20 mouse cellular contexts compared by ENCODE assay signal in the genomic region with DNA sequence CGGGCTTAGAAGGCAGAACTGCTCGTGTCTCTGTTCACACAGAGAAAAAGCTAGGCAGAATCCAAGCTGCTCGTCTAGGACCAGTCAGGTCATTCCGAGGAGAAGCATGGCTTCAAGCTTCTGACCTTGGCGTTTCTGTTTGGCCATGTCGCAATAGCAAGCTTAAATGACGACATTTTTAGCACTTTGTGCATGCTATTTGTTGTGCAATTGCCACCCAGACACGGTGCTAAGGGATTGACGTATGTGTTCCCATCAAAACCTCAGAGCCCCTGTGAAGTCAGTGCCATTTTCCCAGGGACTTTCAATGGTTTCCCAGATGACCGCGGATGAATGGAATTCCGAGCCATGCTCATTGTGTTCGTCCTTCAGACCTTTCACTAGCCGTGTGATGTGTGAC. TPM values are rescaled to one million over a fixed set of nuclear protein-coding genes. Genes with fewer than 3 reads are reported as not detected.
DNase-seq lines count a peak whose midpoint lies in the region; ATAC-seq and TF ChIP-seq lines count a peak whose summit lies in the region.
"Had no signal": no experiment of that assay in that cellular context is flagged by ENCODE, and none has a peak within 500 bp of the region (broad histone marks: within the 10 kb centered on the region; RNA-seq: fewer than 3 reads in every experiment).

No protein-coding gene starts in this region.

- peaks cover 0 to 5% of the 10 kb centered on the region in 2 experiments; a peak in 2 of 4 replicates for H3K4me1 ChIP-seq in liver, embryonic 14.5 days (replicated peaks; ENCODE audit: control insufficient read depth in 2 of 2, insufficient read depth in 2 of 2, low read length in 1 of 2)
- H3K4me1 ChIP-seq in midbrain, embryonic 15.5 days, result no peaks in the 10 kb centered on the region
- no peaks in the 10 kb centered on the region for H3K4me1 ChIP-seq in forebrain, embryonic 11.5 days (replicated peaks; ENCODE audit: control insufficient read depth, insufficient read depth, low read length)
- H3K4me1 ChIP-seq: midbrain, embryonic 13.5 days had no signal

- ATAC-seq in liver, embryonic 14.5 days (ENCODE audit: insufficient read depth), result peak; percentile 43; the same call in 1 of the 2 replicates
- ATAC-seq in midbrain, embryonic 15.5 days (replicated peaks), result no peak
- ATAC-seq in forebrain, embryonic 11.5 days (replicated peaks; ENCODE audit: low FRiP score), result no peak
- ATAC-seq: intestine, embryonic 16.5 days; midbrain, embryonic 13.5 days had no signal

- H3K9me3 ChIP-seq in liver, embryonic 14.5 days (ENCODE audit: control insufficient read depth, low read length), result no peaks in the 10 kb centered on the region
- H3K9me3 ChIP-seq in midbrain, embryonic 15.5 days, result no peaks in the 10 kb centered on the region
- no peaks in the 10 kb centered on the region for H3K9me3 ChIP-seq in forebrain, embryonic 11.5 days (ENCODE audit: control insufficient read depth, low read length)
- H3K9me3 ChIP-seq: embryonic facial prominence, embryonic 13.5 days; limb, embryonic 12.5 days; midbrain, embryonic 13.5 days had no signal

- H3K27ac ChIP-seq in liver, embryonic 14.5 days, result no peak overlapping the region
- H3K27ac ChIP-seq in midbrain, embryonic 15.5 days, result no peak overlapping the region
- H3K27ac ChIP-seq in forebrain, embryonic 11.5 days (ENCODE audit: low read depth, low read length), result no peak overlapping the region
- H3K27ac ChIP-seq: embryonic facial prominence, embryonic 13.5 days; hindbrain, embryonic 14.5 days; kidney, postnatal 0 days; left cerebral cortex, adult 2 months; limb, embryonic 12.5 days; macrophage; midbrain, embryonic 13.5 days had no signal

- no peaks in the 10 kb centered on the region for H3K36me3 ChIP-seq in liver, embryonic 14.5 days (replicated peaks; ENCODE audit: control insufficient read depth, insufficient read depth, low read depth)
- no peaks in the 10 kb centered on the region for H3K36me3 ChIP-seq in midbrain, embryonic 15.5 days (replicated peaks)
- no peaks in the 10 kb centered on the region for H3K36me3 ChIP-seq in forebrain, embryonic 11.5 days (ENCODE audit: control insufficient read depth, insufficient read depth, low read length)
- H3K36me3 ChIP-seq: embryonic facial prominence, embryonic 13.5 days; limb, embryonic 12.5 days; midbrain, embryonic 13.5 days had no signal

- H3K27me3 ChIP-seq in liver, embryonic 14.5 days (ENCODE audit: control insufficient read depth, insufficient read depth, low read length), result no peaks in the 10 kb centered on the region
- no peaks in the 10 kb centered on the region for H3K27me3 ChIP-seq in midbrain, embryonic 15.5 days (replicated peaks)
- H3K27me3 ChIP-seq in forebrain, embryonic 11.5 days (ENCODE audit: control insufficient read depth, insufficient read depth, low read length), result no peaks in the 10 kb centered on the region
- H3K27me3 ChIP-seq: limb, embryonic 12.5 days; midbrain, embryonic 13.5 days had no signal

- TF ChIP-seq CTCF in liver, embryonic 14.5 days (IDR thresholded peaks at IDR 0.05; ENCODE audit: low read depth), result no peak

- TF ChIP-seq EP300 in liver, embryonic 14.5 days (IDR thresholded peaks at IDR 0.05; ENCODE audit: low read depth), result no peak

- no peak overlapping the region for H3K4me2 ChIP-seq in liver, embryonic 14.5 days (ENCODE audit: low read depth)
- no peak overlapping the region for H3K4me2 ChIP-seq in midbrain, embryonic 15.5 days
- no peak overlapping the region for H3K4me2 ChIP-seq in forebrain, embryonic 11.5 days (ENCODE audit: low read depth, low read length, severe bottlenecking)
- H3K4me2 ChIP-seq: embryonic facial prominence, embryonic 13.5 days; hindbrain, embryonic 14.5 days; limb, embryonic 12.5 days; midbrain, embryonic 13.5 days had no signal

- 55% methylated on average over 14 of the region's 14 CpGs for WGBS in liver, embryonic 14.5 days (ENCODE audit: insufficient replicate concordance)
- 79% methylated on average over 14 of the region's 14 CpGs for WGBS in midbrain, embryonic 15.5 days
- WGBS in forebrain, embryonic 11.5 days, result 86% methylated on average over 14 of the region's 14 CpGs

- no peak overlapping the region for H3K9ac ChIP-seq in liver, embryonic 14.5 days (replicated peaks)
- H3K9ac ChIP-seq in midbrain, embryonic 15.5 days, result no peak overlapping the region
- no peak overlapping the region for H3K9ac ChIP-seq in forebrain, embryonic 11.5 days (ENCODE audit: low read length)
- H3K9ac ChIP-seq: embryonic facial prominence, embryonic 13.5 days; hindbrain, embryonic 14.5 days; limb, embryonic 12.5 days; midbrain, embryonic 13.5 days had no signal

- H3K4me3 ChIP-seq in liver, embryonic 14.5 days (ENCODE audit: insufficient read depth in 1 of 2, low read depth in 2 of 2, low read length in 2 of 2), result no peak overlapping the region
- H3K4me3 ChIP-seq in midbrain, embryonic 15.5 days, result no peak overlapping the region
- H3K4me3 ChIP-seq in forebrain, embryonic 11.5 days (ENCODE audit: low read depth, low read length), result no peak overlapping the region
- H3K4me3 ChIP-seq: embryonic facial prominence, embryonic 13.5 days; left cerebral cortex, adult 2 months; limb, embryonic 12.5 days; midbrain, embryonic 13.5 days had no signal

- DNase-seq in adrenal gland, postnatal 14 days, result peak; percentile 60
- no peak for DNase-seq in adrenal gland, adult 8-10 months
- DNase-seq in NIH3T3 (ENCODE audit: low read depth), result peak; percentile 13
- DNase-seq in liver, embryonic 14.5 days (ENCODE audit: low read depth in 3 of 3, low spot score in 3 of 3), result no peak
- peak; percentile 22 to 24 for DNase-seq in monocyte, adult 2 months (ENCODE audit: low read depth in 1 of 2, low spot score in 2 of 2)
- no peak for DNase-seq in kidney, adult 11 months
- DNase-seq in forebrain, embryonic 11.5 days (ENCODE audit: low spot score), result no peak
- DNase-seq: cerebellum, adult 8-10 months; heart, postnatal 14 days; spleen, adult 18-20 months; thymus, adult 2 months had no signal

RNA-seq across cellular contexts. Expression of a gene that starts 18.6 kb away (rescaled TPM):
- total RNA-seq in adrenal gland, postnatal 14 days (2021), result 11.8 and 14.9 TPM in 2 replicates
- total RNA-seq in adrenal gland, adult 8-10 months (2022), result 10 to 100 TPM in 2 of 4 experiments, 1 to 10 TPM in 2; 4.6 to 26.8 (median 8.9) TPM
- 3.7 and 4.6 TPM in 2 replicates for polyA plus RNA-seq in liver, embryonic 14.5 days (2012; rRNA removed)
- 6.5 and 7.8 TPM in 2 replicates for polyA plus RNA-seq in liver, embryonic 14.5 days (2014; fragmentation: Nextera tagmentation; extraction: Ambion mirVana)
- polyA plus RNA-seq in midbrain, embryonic 15.5 days (2015; fragmentation: Nextera tagmentation; extraction: Ambion mirVana), result 1.5 and 1.8 TPM in 2 replicates
- 0.72 and 0.75 TPM in 2 replicates for polyA plus RNA-seq in forebrain, embryonic 11.5 days (2014; fragmentation: Nextera tagmentation; extraction: Ambion mirVana)

RNA-seq across cellular contexts. Expression of a gene that starts 48.3 kb away (rescaled TPM):
- total RNA-seq in adrenal gland, postnatal 14 days (2021), result 68.8 and 158 TPM in 2 replicates
- total RNA-seq in adrenal gland, adult 8-10 months (2022), result 10 to 100 TPM in 2 of 4 experiments, 1 to 10 TPM in 1, under 1 TPM in 1; 0.86 to 19.5 (median 7.6) TPM
- 27.6 and 40.4 TPM in 2 replicates for polyA plus RNA-seq in liver, embryonic 14.5 days (2012; rRNA removed)
- polyA plus RNA-seq in liver, embryonic 14.5 days (2014; fragmentation: Nextera tagmentation; extraction: Ambion mirVana), result 65.5 and 73.5 TPM in 2 replicates
- 12.7 and 13.0 TPM in 2 replicates for polyA plus RNA-seq in midbrain, embryonic 15.5 days (2015; fragmentation: Nextera tagmentation; extraction: Ambion mirVana)
- 4.5 and 4.8 TPM in 2 replicates for polyA plus RNA-seq in forebrain, embryonic 11.5 days (2014; fragmentation: Nextera tagmentation; extraction: Ambion mirVana)
- polyA plus RNA-seq: macrophage had no signal

Comparison
In these comparisons a context has a peak if more than half of its experiments do, and no peak if none do; other contexts are left out.
1. DNase-seq: peak in adrenal gland, postnatal 14 days (single experiment), NIH3T3 (single experiment) and monocyte, adult 2 months (2 of 2); none in adrenal gland, adult 8-10 months (single experiment), liver, embryonic 14.5 days (0 of 3), kidney, adult 11 months (single experiment) and forebrain, embryonic 11.5 days (single experiment).